5 mouse cellular contexts compared by ENCODE assay signal in the genomic region with DNA sequence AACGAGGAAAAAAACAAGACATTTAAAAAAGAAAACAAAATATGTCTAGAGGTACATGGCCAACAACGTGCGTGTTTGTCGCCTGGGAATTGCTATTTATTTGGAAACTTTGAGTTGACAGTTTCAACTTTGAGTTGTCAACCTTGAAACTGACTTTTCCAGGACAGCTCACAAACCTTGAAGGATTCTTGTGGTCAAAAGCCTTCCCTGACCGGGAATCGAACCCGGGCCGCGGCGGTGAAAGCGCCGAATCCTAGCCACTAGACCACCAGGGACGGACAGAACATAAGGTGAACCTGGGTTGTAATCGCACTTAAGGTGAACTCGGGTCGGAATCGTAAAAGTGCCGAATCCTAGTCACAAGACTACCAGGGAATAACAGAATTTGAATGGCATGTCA.
DNase-seq lines count a peak whose midpoint lies in the region; ATAC-seq and TF ChIP-seq lines count a peak whose summit lies in the region.
"Not testable (repeated sequence)": the region's sequence is repeated elsewhere in the genome, so short reads cannot be mapped to it uniquely, and the experiment has no call there.

No protein-coding gene starts in this region.

- not testable (repeated sequence) for TF ChIP-seq CTCF in liver, embryonic 14.5 days (IDR thresholded peaks at IDR 0.05; ENCODE audit: low read depth)

- WGBS in liver, embryonic 11.5 days, result no CpG with 5 or more reads among the region's 18 CpGs
- WGBS in liver, embryonic 12.5 days (ENCODE audit: insufficient replicate concordance), result no CpG with 5 or more reads among the region's 18 CpGs
- WGBS in liver, embryonic 13.5 days (ENCODE audit: insufficient replicate concordance), result no CpG with 5 or more reads among the region's 18 CpGs
- WGBS in liver, embryonic 14.5 days (ENCODE audit: insufficient replicate concordance), result no CpG with 5 or more reads among the region's 18 CpGs

- not testable (repeated sequence) for H3K9me3 ChIP-seq in liver, embryonic 11.5 days (ENCODE audit: control insufficient read depth, low read length); liver, embryonic 12.5 days (replicated peaks); liver, embryonic 13.5 days (replicated peaks); liver, embryonic 14.5 days (ENCODE audit: control insufficient read depth, low read length)

- not testable (repeated sequence) for H3K27ac ChIP-seq in liver, embryonic 11.5 days (ENCODE audit: low read depth, low read length); liver, embryonic 12.5 days; liver, embryonic 13.5 days; liver, embryonic 14.5 days

- not testable (repeated sequence) for H3K9ac ChIP-seq in liver, embryonic 11.5 days (ENCODE audit: low read depth, low read length); liver, embryonic 12.5 days; liver, embryonic 13.5 days; liver, embryonic 14.5 days (replicated peaks)

- H3K4me1 ChIP-seq in liver, embryonic 11.5 days (replicated peaks; ENCODE audit: control insufficient read depth, insufficient read depth, low read length); liver, embryonic 12.5 days; liver, embryonic 13.5 days (replicated peaks); liver, embryonic 14.5 days (replicated peaks; ENCODE audit: control insufficient read depth in 2 of 2, insufficient read depth in 2 of 2, low read length in 1 of 2): not testable (repeated sequence)

- DNase-seq in liver, embryonic 11.5 days (ENCODE audit: low spot score); liver, embryonic 13.5 days; liver, embryonic 14.5 days (ENCODE audit: low read depth in 3 of 3, low spot score in 3 of 3): not testable (repeated sequence)

- peaks cover 23% of the 10 kb centered on the region for H3K27me3 ChIP-seq in liver, embryonic 11.5 days (replicated peaks; ENCODE audit: control insufficient read depth, insufficient read depth, low read length)
- H3K27me3 ChIP-seq in liver, embryonic 12.5 days (replicated peaks), result peaks cover 33% of the 10 kb centered on the region
- H3K27me3 ChIP-seq in liver, embryonic 13.5 days, result peaks cover 35% of the 10 kb centered on the region
- H3K27me3 ChIP-seq in liver, embryonic 14.5 days (ENCODE audit: control insufficient read depth, insufficient read depth, low read length), result peaks cover 13% of the 10 kb centered on the region

- not testable (repeated sequence) for H3K36me3 ChIP-seq in liver, embryonic 11.5 days (ENCODE audit: control insufficient read depth, insufficient read depth, low read length); liver, embryonic 12.5 days; liver, embryonic 13.5 days; liver, embryonic 14.5 days (replicated peaks; ENCODE audit: control insufficient read depth, insufficient read depth, low read depth)

- peak; percentile 63 for ATAC-seq in liver, embryonic 11.5 days (replicated peaks; ENCODE audit: low FRiP score)
- peak; percentile 38; the same call in 1 of the 2 replicates for ATAC-seq in liver, embryonic 12.5 days
- peak; percentile 45; the same call in 1 of the 2 replicates for ATAC-seq in liver, embryonic 13.5 days (ENCODE audit: low read depth)
- peak; percentile 61; the same call in 1 of the 2 replicates for ATAC-seq in liver, embryonic 14.5 days (ENCODE audit: insufficient read depth)
- peak; percentile 52 for ATAC-seq in megakaryocyte progenitor cell, adult 5-6 weeks (replicated peaks; ENCODE audit: poor library complexity)

- H3K4me3 ChIP-seq in liver, embryonic 11.5 days (ENCODE audit: low read depth, low read length); liver, embryonic 12.5 days; liver, embryonic 13.5 days (replicated peaks); liver, embryonic 14.5 days (ENCODE audit: insufficient read depth in 1 of 2, low read depth in 2 of 2, low read length in 2 of 2): not testable (repeated sequence)

- not testable (repeated sequence) for H3K4me2 ChIP-seq in liver, embryonic 11.5 days; liver, embryonic 12.5 days; liver, embryonic 13.5 days; liver, embryonic 14.5 days (ENCODE audit: low read depth)

- not testable (repeated sequence) for TF ChIP-seq EP300 in liver, embryonic 14.5 days (IDR thresholded peaks at IDR 0.05; ENCODE audit: low read depth)
